Mouse (Mus musculus): ENCODE measurements around the gene Creb3l2. TPM values are rescaled to one million over a fixed set of nuclear protein-coding genes. Genes with fewer than 3 reads are reported as not detected.

Creb3l2 gene
- total RNA-seq, 2 experiments from 2014 or later: 11.9 to 13.2 TPM

- DNase-seq (ENCODE audit: low spot score): no peak
These were observed 112.6 kb downstream of the Creb3l2 start for GRCm38 (mm10) chr6:37329376-37329775.

- DNase-seq (ENCODE audit: low spot score): no peak
These were observed 113.3 kb downstream of the Creb3l2 start for GRCm38 (mm10) chr6:37328671-37329070.

- no peak for DNase-seq (ENCODE audit: low spot score)
These were observed 114.4 kb downstream of the Creb3l2 start for GRCm38 (mm10) chr6:37327519-37327918.

GRCm38 (mm10) chr6:37326603-37326955, 115.4 kb downstream of the Creb3l2 start:
- DNase-seq (ENCODE audit: low spot score): peak; percentile 21

- DNase-seq (ENCODE audit: low spot score): no peak
These were observed 115.9 kb downstream of the Creb3l2 start for GRCm38 (mm10) chr6:37325906-37326602.

- DNase-seq (ENCODE audit: low spot score): no peak
These were observed 116.9 kb downstream of the Creb3l2 start for GRCm38 (mm10) chr6:37325076-37325475.

- DNase-seq (ENCODE audit: low spot score): no peak
These were observed 119.3 kb downstream of the Creb3l2 start for GRCm38 (mm10) chr6:37322641-37323040.

GRCm38 (mm10) chr6:37322088-37322487, 119.9 kb downstream of the Creb3l2 start:
- no peak for DNase-seq (ENCODE audit: low spot score)

GRCm38 (mm10) chr6:37317904-37318303, 124.0 kb downstream of the Creb3l2 start:
- DNase-seq (ENCODE audit: low spot score): no peak

- no peak for DNase-seq (ENCODE audit: low spot score)
These were observed 126.5 kb downstream of the Creb3l2 start for GRCm38 (mm10) chr6:37315440-37315839.

- DNase-seq (ENCODE audit: low spot score): peak; percentile 35
These were observed 131.3 kb downstream of the Creb3l2 start for GRCm38 (mm10) chr6:37310601-37311000.

GRCm38 (mm10) chr6:37306616-37307015, 135.3 kb downstream of the Creb3l2 start:
- DNase-seq (ENCODE audit: low spot score): no peak

- no peak for DNase-seq (ENCODE audit: low spot score)
These were observed 141.5 kb downstream of the Creb3l2 start for GRCm38 (mm10) chr6:37300492-37300891.

- no peak for DNase-seq (ENCODE audit: low spot score)
These were observed 142.2 kb downstream of the Creb3l2 start, which contains the start of gene Dgki for GRCm38 (mm10) chr6:37299562-37300390. Gene Dgki, minus strand, starts transcription at chr6:37300184.

- no peak for DNase-seq (ENCODE audit: low spot score)
These were observed 143.0 kb downstream of the Creb3l2 start for GRCm38 (mm10) chr6:37298982-37299381.

- no peak for DNase-seq (ENCODE audit: low spot score)
These were observed 144.0 kb downstream of the Creb3l2 start for GRCm38 (mm10) chr6:37297744-37298482.

GRCm38 (mm10) chr6:37292068-37292467, 149.9 kb downstream of the Creb3l2 start:
- no peak for DNase-seq (ENCODE audit: low spot score)

GRCm38 (mm10) chr6:37291171-37291570, 150.8 kb downstream of the Creb3l2 start:
- no peak for DNase-seq (ENCODE audit: low spot score)

- DNase-seq (ENCODE audit: low spot score): no peak
These were observed 151.3 kb downstream of the Creb3l2 start for GRCm38 (mm10) chr6:37290691-37291090.

GRCm38 (mm10) chr6:37286134-37286533, 155.8 kb downstream of the Creb3l2 start:
- no peak for DNase-seq (ENCODE audit: low spot score)

GRCm38 (mm10) chr6:37284879-37285278, 157.1 kb downstream of the Creb3l2 start:
- DNase-seq (ENCODE audit: low spot score): no peak

- DNase-seq (ENCODE audit: low spot score): no peak
These were observed 158.6 kb downstream of the Creb3l2 start for GRCm38 (mm10) chr6:37283336-37283735.

All from gastrocnemius, adult 18-20 months (tissue).